Comparison of ENCODE assay signal across 10 mouse cellular contexts in genomic region chr17:70845543-70845942, GRCm38 (mm10). TPM values are rescaled to one million over a fixed set of nuclear protein-coding genes. Genes with fewer than 3 reads are reported as not detected.
DNase-seq lines count a peak whose midpoint lies in the region; ATAC-seq and TF ChIP-seq lines count a peak whose summit lies in the region.
"Had no signal": no experiment of that assay in that cellular context is flagged by ENCODE, and none has a peak within 500 bp of the region (broad histone marks: within the 10 kb centered on the region; RNA-seq: fewer than 3 reads in every experiment).

No protein-coding gene starts in this region.

- H3K4me1 ChIP-seq in lung, embryonic 14.5 days (ENCODE audit: insufficient read depth) = peaks cover 11% of the 10 kb centered on the region
- peaks cover 7% of the 10 kb centered on the region; the same call in 1 of the 2 replicates for H3K4me1 ChIP-seq in lung, adult 2 months (ENCODE audit: control insufficient read depth, insufficient read depth, low read length)
- H3K4me1 ChIP-seq in embryonic facial prominence, embryonic 15.5 days = peaks cover 16% of the 10 kb centered on the region
- H3K4me1 ChIP-seq in liver, embryonic 14.5 days (replicated peaks; ENCODE audit: control insufficient read depth in 2 of 2, insufficient read depth in 2 of 2, low read length in 1 of 2) = peaks cover 0 to 1% of the 10 kb centered on the region in 2 experiments; a peak in 1 of 4 replicates
- H3K4me1 ChIP-seq in stomach, postnatal 0 days (replicated peaks; ENCODE audit: control insufficient read depth, insufficient read depth) = peaks cover 4% of the 10 kb centered on the region
- H3K4me1 ChIP-seq in hindbrain, embryonic 16.5 days (ENCODE audit: control insufficient read depth, insufficient read depth, low read depth, low read length) = peaks cover 14% of the 10 kb centered on the region

- ATAC-seq in lung, embryonic 14.5 days (ENCODE audit: insufficient read depth) = no peak
- no peak for ATAC-seq in embryonic facial prominence, embryonic 15.5 days (ENCODE audit: insufficient number of reproducible peaks, low FRiP score, low TSS enrichment, low read depth)
- peak; percentile 22; the same call in 1 of the 2 replicates for ATAC-seq in liver, embryonic 14.5 days (ENCODE audit: insufficient read depth)
- peak; percentile 74 for ATAC-seq in stomach, postnatal 0 days (ENCODE audit: low FRiP score, low TSS enrichment)
- ATAC-seq in hindbrain, embryonic 16.5 days = no peak

- no peak for TF ChIP-seq CTCF in lung, embryonic 14.5 days (IDR thresholded peaks at IDR 0.05; ENCODE audit: low read depth)
- no peak for TF ChIP-seq CTCF in lung, adult 2 months (IDR thresholded peaks at IDR 0.05; ENCODE audit: insufficient read depth, low read length)
- no peak for TF ChIP-seq CTCF in liver, embryonic 14.5 days (IDR thresholded peaks at IDR 0.05; ENCODE audit: low read depth)
- TF ChIP-seq CTCF in stomach, postnatal 0 days (IDR thresholded peaks at IDR 0.05; ENCODE audit: low read depth) = no peak

- H3K36me3 ChIP-seq in lung, embryonic 14.5 days (ENCODE audit: insufficient read depth) = peaks cover 51% of the 10 kb centered on the region
- H3K36me3 ChIP-seq in embryonic facial prominence, embryonic 15.5 days = peaks cover 25% of the 10 kb centered on the region
- no peaks in the 10 kb centered on the region; the same call in 1 of the 2 replicates for H3K36me3 ChIP-seq in liver, embryonic 14.5 days (replicated peaks; ENCODE audit: control insufficient read depth, insufficient read depth, low read depth)
- peaks cover 16% of the 10 kb centered on the region; the same call in 1 of the 2 replicates for H3K36me3 ChIP-seq in stomach, postnatal 0 days (ENCODE audit: control insufficient read depth, insufficient read depth, low read length)
- no peaks in the 10 kb centered on the region for H3K36me3 ChIP-seq in hindbrain, embryonic 16.5 days (ENCODE audit: control insufficient read depth, insufficient read depth, low read length)

- peak overlapping the region; percentile 79 for H3K27ac ChIP-seq in lung, embryonic 14.5 days (ENCODE audit: low read depth)
- H3K27ac ChIP-seq in embryonic facial prominence, embryonic 15.5 days (replicated peaks) = 0 out of 2 replicates have a peak overlapping the region, but pooled peaks have one; percentile 29
- H3K27ac ChIP-seq in liver, embryonic 14.5 days = no peak overlapping the region
- peak overlapping the region; percentile 81 for H3K27ac ChIP-seq in stomach, postnatal 0 days (replicated peaks)
- no peak overlapping the region for H3K27ac ChIP-seq in hindbrain, embryonic 16.5 days (ENCODE audit: low read depth, low read length)
- H3K27ac ChIP-seq: left cerebral cortex, adult 2 months had no signal

- no peaks in the 10 kb centered on the region for H3K27me3 ChIP-seq in lung, embryonic 14.5 days (ENCODE audit: insufficient read depth, low read length)
- no peaks in the 10 kb centered on the region for H3K27me3 ChIP-seq in embryonic facial prominence, embryonic 15.5 days
- H3K27me3 ChIP-seq in liver, embryonic 14.5 days (ENCODE audit: control insufficient read depth, insufficient read depth, low read length) = peaks cover 3% of the 10 kb centered on the region; the same call in 1 of the 2 replicates
- H3K27me3 ChIP-seq in stomach, postnatal 0 days (ENCODE audit: control insufficient read depth, insufficient read depth, low read length) = no peaks in the 10 kb centered on the region
- no peaks in the 10 kb centered on the region for H3K27me3 ChIP-seq in hindbrain, embryonic 16.5 days (replicated peaks; ENCODE audit: control insufficient read depth, insufficient read depth, low read length)
- H3K27me3 ChIP-seq: heart, embryonic 13.5 days had no signal

- no peak overlapping the region for H3K9ac ChIP-seq in lung, embryonic 14.5 days
- H3K9ac ChIP-seq in embryonic facial prominence, embryonic 15.5 days = no peak overlapping the region
- no peak overlapping the region for H3K9ac ChIP-seq in liver, embryonic 14.5 days (replicated peaks)
- H3K9ac ChIP-seq in stomach, postnatal 0 days (ENCODE audit: low read length) = no peak overlapping the region
- H3K9ac ChIP-seq in hindbrain, embryonic 16.5 days (ENCODE audit: low read depth, low read length) = no peak overlapping the region

- DNase-seq in lung, embryonic 14.5 days = peak; percentile 47
- DNase-seq in lung, adult 2 months = no peak
- no peak for DNase-seq in liver, embryonic 14.5 days (ENCODE audit: low read depth in 3 of 3, low spot score in 3 of 3)
- no peak for DNase-seq in stomach, postnatal 0 days (ENCODE audit: low spot score)
- no peak for DNase-seq in heart, postnatal 14 days
- DNase-seq: spleen, adult 18-20 months had no signal

- WGBS in lung, embryonic 14.5 days = 69% methylated on average over 2 of the region's 2 CpGs
- 64% methylated on average over 2 of the region's 2 CpGs for WGBS in lung, adult 2 months
- 89% methylated on average over 2 of the region's 2 CpGs for WGBS in embryonic facial prominence, embryonic 15.5 days
- 57% methylated on average over 2 of the region's 2 CpGs for WGBS in liver, embryonic 14.5 days (ENCODE audit: insufficient replicate concordance)
- 61% methylated on average over 2 of the region's 2 CpGs for WGBS in stomach, postnatal 0 days
- 92% methylated on average over 2 of the region's 2 CpGs for WGBS in hindbrain, embryonic 16.5 days

- no peak for TF ChIP-seq POLR2A in lung, adult 2 months (IDR thresholded peaks at IDR 0.05; ENCODE audit: borderline replicate concordance, extremely low read depth, low read depth, low read length)

- no peaks in the 10 kb centered on the region for H3K9me3 ChIP-seq in lung, embryonic 14.5 days (ENCODE audit: low read depth, low read length)
- H3K9me3 ChIP-seq in embryonic facial prominence, embryonic 15.5 days (replicated peaks) = no peaks in the 10 kb centered on the region
- H3K9me3 ChIP-seq in liver, embryonic 14.5 days (ENCODE audit: control insufficient read depth, low read length) = no peaks in the 10 kb centered on the region
- no peaks in the 10 kb centered on the region for H3K9me3 ChIP-seq in stomach, postnatal 0 days (ENCODE audit: control insufficient read depth, low read length)
- H3K9me3 ChIP-seq in hindbrain, embryonic 16.5 days (ENCODE audit: control insufficient read depth, low read length) = no peaks in the 10 kb centered on the region
- H3K9me3 ChIP-seq: heart, embryonic 13.5 days had no signal

- no peak overlapping the region for H3K4me3 ChIP-seq in lung, embryonic 14.5 days (ENCODE audit: low read depth, low read length)
- H3K4me3 ChIP-seq in lung, adult 2 months (replicated peaks; ENCODE audit: extremely low read depth, low read depth, low read length) = no peak overlapping the region
- H3K4me3 ChIP-seq in embryonic facial prominence, embryonic 15.5 days (replicated peaks) = no peak overlapping the region
- H3K4me3 ChIP-seq in liver, embryonic 14.5 days (ENCODE audit: insufficient read depth in 1 of 2, low read depth in 2 of 2, low read length in 2 of 2) = no peak overlapping the region
- H3K4me3 ChIP-seq in stomach, postnatal 0 days (ENCODE audit: low read depth, low read length) = no peak overlapping the region
- H3K4me3 ChIP-seq in hindbrain, embryonic 16.5 days (ENCODE audit: low read length) = no peak overlapping the region
- H3K4me3 ChIP-seq: heart, embryonic 13.5 days; left cerebral cortex, adult 2 months had no signal

- H3K4me2 ChIP-seq in lung, embryonic 14.5 days = peak overlapping the region; percentile 95; the same call in 1 of the 2 replicates
- no peak overlapping the region for H3K4me2 ChIP-seq in embryonic facial prominence, embryonic 15.5 days (replicated peaks)
- H3K4me2 ChIP-seq in liver, embryonic 14.5 days (ENCODE audit: low read depth) = no peak overlapping the region
- H3K4me2 ChIP-seq in stomach, postnatal 0 days (replicated peaks; ENCODE audit: low read depth) = 0 out of 2 replicates have a peak overlapping the region, but pooled peaks have one; percentile 8
- H3K4me2 ChIP-seq in hindbrain, embryonic 16.5 days (ENCODE audit: low read length) = no peak overlapping the region

- no peak for TF ChIP-seq EP300 in liver, embryonic 14.5 days (IDR thresholded peaks at IDR 0.05; ENCODE audit: low read depth)
- TF ChIP-seq EP300 in stomach, postnatal 0 days (optimal IDR thresholded peaks at IDR 0.05) = no peak

- intact Hi-C loops in heart, postnatal 14 days (cut with DNase I) = loop anchor here (5.0 kb wide), 1 partner anchor 337 kb away; the partner anchor contains the start of gene Lpin2

RNA-seq across cellular contexts. Expression of gene Tgif1, which starts 7.8 kb away (rescaled TPM):
- polyA plus RNA-seq in lung, embryonic 14.5 days (2014; fragmentation: Nextera tagmentation; extraction: Ambion mirVana) = 60.3 and 63.1 TPM in 2 replicates
- polyA plus RNA-seq in lung, adult 2 months (2012; rRNA removed) = 14.1 and 25.2 TPM in 2 replicates
- 70.2 and 74.4 TPM in 2 replicates for polyA plus RNA-seq in embryonic facial prominence, embryonic 15.5 days (2015; fragmentation: Nextera tagmentation; extraction: Ambion mirVana)
- polyA plus RNA-seq in liver, embryonic 14.5 days (2012; rRNA removed) = 6.3 and 7.0 TPM in 2 replicates
- 5.0 TPM in 2 replicates for polyA plus RNA-seq in liver, embryonic 14.5 days (2014; fragmentation: Nextera tagmentation; extraction: Ambion mirVana)
- 34.7 and 35.6 TPM in 2 replicates for polyA plus RNA-seq in stomach, postnatal 0 days (2015; fragmentation: Nextera tagmentation; extraction: Ambion mirVana)
- 13.2 and 14.5 TPM in 2 replicates for polyA plus RNA-seq in hindbrain, embryonic 16.5 days (2015; fragmentation: Nextera tagmentation; extraction: Ambion mirVana)
- 10 to 100 TPM in 1 of 2 experiments, 1 to 10 TPM in 1; 8.5 to 10.1 TPM for total RNA-seq in heart, postnatal 14 days (2021)

Comparison
In these comparisons a context has a peak if more than half of its experiments do, and no peak if none do; other contexts are left out.
1. ATAC-seq: peak in liver, embryonic 14.5 days (single experiment) and stomach, postnatal 0 days (single experiment); none in lung, embryonic 14.5 days (single experiment), embryonic facial prominence, embryonic 15.5 days (single experiment) and hindbrain, embryonic 16.5 days (single experiment).
2. H3K27ac ChIP-seq: peak in lung, embryonic 14.5 days (single experiment), embryonic facial prominence, embryonic 15.5 days (single experiment) and stomach, postnatal 0 days (single experiment); none in liver, embryonic 14.5 days (single experiment) and hindbrain, embryonic 16.5 days (single experiment).
3. H3K4me2 ChIP-seq: peak in lung, embryonic 14.5 days (single experiment) and stomach, postnatal 0 days (single experiment); none in embryonic facial prominence, embryonic 15.5 days (single experiment), liver, embryonic 14.5 days (single experiment) and hindbrain, embryonic 16.5 days (single experiment).